Mouse (Mus musculus): ENCODE data around the gene Ncapd2. TPM values are rescaled to one million over a fixed set of nuclear protein-coding genes. Genes with fewer than 3 reads are reported as not detected.

Ncapd2 gene
- polyA plus RNA-seq, 1 experiment from 2014 or later = 98.1 TPM

DNA sequence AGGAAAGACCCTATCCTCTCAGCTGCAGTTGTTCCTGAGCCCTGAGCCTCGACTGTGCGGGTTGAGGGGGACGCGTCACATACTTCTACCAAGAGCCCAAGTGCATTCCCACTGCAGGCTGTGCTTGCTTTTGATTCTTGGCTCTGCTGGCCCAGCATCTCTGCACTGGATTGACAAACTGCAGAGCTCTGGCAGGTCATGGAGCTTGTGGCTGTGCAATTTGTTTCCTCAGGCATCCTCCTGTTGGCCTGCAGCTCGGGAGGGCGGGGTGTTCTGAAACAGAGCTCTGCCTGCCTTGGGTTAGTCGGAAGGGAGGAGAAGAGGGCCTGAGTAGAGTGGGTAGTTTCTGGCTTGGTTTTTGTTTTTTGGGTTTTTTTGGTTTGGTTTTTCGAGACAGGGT is 49.1 kb downstream of the Ncapd2 start:
- H3K4me3 ChIP-seq (ENCODE audit: low read depth, low read length) = no peak overlapping the region
- H3K27ac ChIP-seq (ENCODE audit: low read length) = no peak overlapping the region
- H3K36me3 ChIP-seq (ENCODE audit: control insufficient read depth, insufficient read depth) = peaks cover 38% of the 10 kb centered on the region
- no peak for ATAC-seq (ENCODE audit: low read depth)
- H3K9ac ChIP-seq (ENCODE audit: low read depth, low read length) = no peak overlapping the region
- peaks cover 26% of the 10 kb centered on the region for H3K4me1 ChIP-seq (ENCODE audit: control insufficient read depth, low read depth, low read length)
- WGBS (ENCODE audit: insufficient replicate concordance) = 85% methylated on average over 8 of the region's 8 CpGs
- H3K4me2 ChIP-seq (ENCODE audit: low read depth, low read length) = no peak overlapping the region
- H3K27me3 ChIP-seq (ENCODE audit: control insufficient read depth, insufficient read depth, low read depth, low read length) = no peaks in the 10 kb centered on the region
- H3K9me3 ChIP-seq (replicated peaks; ENCODE audit: control insufficient read depth, low read length) = no peaks in the 10 kb centered on the region

DNA sequence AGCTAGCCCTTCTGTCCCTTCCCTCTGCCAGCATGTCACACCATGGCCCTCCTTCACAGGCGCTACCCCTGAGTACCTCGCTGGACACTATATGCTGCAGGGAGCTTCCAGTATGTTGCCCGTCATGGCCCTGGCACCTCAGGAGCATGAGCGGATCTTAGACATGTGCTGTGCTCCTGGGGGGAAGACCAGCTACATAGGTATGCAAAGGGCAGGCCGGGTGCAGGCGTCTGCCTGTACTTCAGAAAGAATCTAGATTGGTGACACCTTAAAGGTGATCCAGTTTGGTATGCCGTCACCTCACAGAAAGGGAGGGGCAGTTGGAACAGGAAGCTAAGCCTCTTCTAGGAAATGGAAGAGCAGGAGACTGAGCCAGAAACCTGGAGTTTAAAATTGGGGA is 51.8 kb downstream of the Ncapd2 start:
- Histone ChIP-seq H3K9ac (ENCODE audit: low read depth, low read length) (no peak overlapping the region), H3K27me3 (ENCODE audit: control insufficient read depth, insufficient read depth, low read depth, low read length) (no peaks in the 10 kb centered on the region), H3K4me1 (ENCODE audit: control insufficient read depth, low read depth, low read length) (peaks cover 4% of the 10 kb centered on the region), H3K9me3 (replicated peaks; ENCODE audit: control insufficient read depth, low read length) (no peaks in the 10 kb centered on the region), H3K27ac (ENCODE audit: low read length) (no peak overlapping the region), H3K4me3 (ENCODE audit: low read depth, low read length) (no peak overlapping the region), H3K36me3 (ENCODE audit: control insufficient read depth, insufficient read depth) (peaks cover 61% of the 10 kb centered on the region), H3K4me2 (ENCODE audit: low read depth, low read length) (no peak overlapping the region)
- 85% methylated on average over 7 of the region's 7 CpGs for WGBS (ENCODE audit: insufficient replicate concordance)
- no peak for ATAC-seq (ENCODE audit: low read depth)

DNA sequence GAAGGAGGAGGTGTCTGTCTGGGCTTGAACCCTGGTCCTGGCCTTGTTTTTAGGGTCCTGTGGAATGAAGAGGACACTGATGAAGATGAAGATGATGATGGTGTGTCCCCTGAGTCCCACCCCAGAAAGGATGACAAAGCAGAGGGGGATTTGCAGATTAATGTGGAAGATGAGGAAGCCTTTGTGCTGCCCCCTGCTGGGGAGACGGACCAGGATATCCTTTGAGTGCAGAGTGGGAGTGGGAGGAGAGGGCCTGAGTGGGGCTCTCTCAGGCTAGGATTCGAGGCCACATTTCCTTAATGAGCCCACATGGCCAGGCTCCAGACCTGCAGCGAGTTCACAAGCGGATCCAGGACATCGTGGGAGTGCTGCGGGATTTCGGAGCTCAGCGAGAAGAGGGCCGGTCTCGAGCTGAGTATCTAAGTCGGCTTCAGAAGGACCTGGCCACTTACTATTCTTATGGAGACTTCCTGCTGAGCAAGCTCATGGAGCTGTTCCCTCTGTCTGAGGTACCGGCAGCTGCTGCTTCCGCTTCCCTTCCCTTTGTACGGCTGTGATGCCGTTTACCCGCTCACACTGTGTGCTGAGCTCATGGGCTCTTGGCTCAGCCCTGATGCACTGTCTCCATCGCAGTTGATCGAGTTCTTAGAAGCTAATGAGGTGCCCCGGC is 54.4 kb downstream of the Ncapd2 start:
- Histone ChIP-seq H3K36me3 (ENCODE audit: control insufficient read depth, insufficient read depth) (peaks cover 74% of the 10 kb centered on the region), H3K9ac (ENCODE audit: low read depth, low read length) (no peak overlapping the region), H3K4me1 (ENCODE audit: control insufficient read depth, low read depth, low read length) (peaks cover 11% of the 10 kb centered on the region), H3K4me3 (ENCODE audit: low read depth, low read length) (no peak overlapping the region), H3K9me3 (replicated peaks; ENCODE audit: control insufficient read depth, low read length) (no peaks in the 10 kb centered on the region), H3K27me3 (ENCODE audit: control insufficient read depth, insufficient read depth, low read depth, low read length) (no peaks in the 10 kb centered on the region), H3K27ac (ENCODE audit: low read length) (no peak overlapping the region), H3K4me2 (ENCODE audit: low read depth, low read length) (no peak overlapping the region)
- no peak for ATAC-seq (ENCODE audit: low read depth)
- WGBS (ENCODE audit: insufficient replicate concordance) = 81% methylated on average over 19 of the region's 19 CpGs

DNA sequence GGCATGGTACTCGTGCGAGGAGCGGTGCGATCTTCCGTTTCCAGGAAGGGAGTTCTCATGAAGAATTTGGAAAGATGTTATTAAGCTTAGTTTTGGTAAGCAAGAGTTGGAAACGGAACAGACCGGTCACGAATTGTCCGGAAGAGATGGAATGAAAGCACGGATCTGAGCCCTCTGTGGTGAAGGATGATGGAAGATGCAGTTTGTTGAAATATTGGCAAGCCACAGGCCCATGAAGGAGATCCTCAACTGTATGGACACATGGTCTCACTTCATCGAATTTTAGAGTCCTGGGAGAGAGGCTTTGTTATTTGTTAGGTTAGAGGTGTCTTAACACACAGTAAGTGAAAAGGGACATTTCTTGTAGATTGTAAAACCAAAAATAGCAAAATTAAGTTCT is 59.0 kb downstream of the Ncapd2 start:
- H3K4me3 ChIP-seq (ENCODE audit: low read depth, low read length) = peak overlapping the region; percentile 82
- H3K4me2 ChIP-seq (ENCODE audit: low read depth, low read length) = peak overlapping the region; percentile 91
- no peaks in the 10 kb centered on the region for H3K9me3 ChIP-seq (replicated peaks; ENCODE audit: control insufficient read depth, low read length)
- no peaks in the 10 kb centered on the region for H3K27me3 ChIP-seq (ENCODE audit: control insufficient read depth, insufficient read depth, low read depth, low read length)
- H3K27ac ChIP-seq (ENCODE audit: low read length) = peak overlapping the region; percentile 56
- 2% methylated on average over 11 of the region's 11 CpGs for whole genome bisulfite sequencing (ENCODE audit: insufficient replicate concordance)
- H3K9ac ChIP-seq (ENCODE audit: low read depth, low read length) = peak overlapping the region; percentile 81
- no peak for ATAC-seq (ENCODE audit: low read depth)
- peaks cover 15% of the 10 kb centered on the region for H3K4me1 ChIP-seq (ENCODE audit: control insufficient read depth, low read depth, low read length)
- peaks cover 51% of the 10 kb centered on the region for H3K36me3 ChIP-seq (ENCODE audit: control insufficient read depth, insufficient read depth)

DNA sequence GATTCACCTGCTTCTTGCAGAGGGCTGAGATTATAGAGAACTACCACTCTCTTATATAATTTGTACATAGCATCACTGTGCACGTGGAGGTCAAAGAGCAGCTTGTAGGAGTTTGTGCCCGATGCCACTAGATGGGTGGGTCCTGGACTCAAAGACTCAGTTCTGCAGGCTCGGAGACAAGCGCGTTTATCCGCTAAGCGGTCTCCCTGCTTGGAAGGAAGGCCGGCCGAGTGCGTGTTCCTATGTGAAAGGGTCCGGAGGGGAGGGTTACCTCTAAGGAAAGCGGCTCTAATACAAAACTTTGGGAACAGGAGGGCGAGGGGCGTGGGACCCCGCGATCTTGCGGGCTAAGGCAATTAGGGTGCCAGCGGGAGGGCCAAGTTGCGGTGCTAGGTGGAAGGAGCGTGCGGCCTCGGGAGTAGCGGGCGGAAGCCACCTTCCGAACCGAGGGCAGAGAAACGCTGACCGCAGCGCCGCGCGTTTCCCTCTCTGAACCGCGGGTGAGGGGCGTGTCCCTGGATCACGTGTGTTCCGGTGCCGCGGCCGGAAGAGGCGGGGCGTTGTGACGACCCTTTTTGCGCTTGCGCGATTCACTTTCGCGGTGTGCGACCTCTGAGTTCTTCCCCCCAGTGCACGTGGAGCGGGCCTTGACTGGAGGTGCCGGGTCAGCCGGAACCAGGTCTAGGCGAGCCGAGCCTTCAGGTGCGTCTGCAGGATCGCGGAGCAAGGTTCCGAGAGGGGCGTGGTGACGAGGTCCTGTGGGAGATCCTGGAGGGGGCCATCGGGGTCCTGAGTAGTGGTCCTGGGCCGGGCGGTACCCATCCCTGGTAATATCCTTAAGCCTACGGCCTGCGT is 60.0 kb downstream of the Ncapd2 start, which contains the start of gene Nop2:
Nop2 (plus strand) TSS at position 608 of the 855 bp plus-strand sequence.
- Histone ChIP-seq H3K9ac (ENCODE audit: low read depth, low read length) (peak within 1 kb of the TSS; percentile 81), H3K36me3 (ENCODE audit: control insufficient read depth, insufficient read depth) (peaks cover 47% of the 10 kb centered on the region)

DNA sequence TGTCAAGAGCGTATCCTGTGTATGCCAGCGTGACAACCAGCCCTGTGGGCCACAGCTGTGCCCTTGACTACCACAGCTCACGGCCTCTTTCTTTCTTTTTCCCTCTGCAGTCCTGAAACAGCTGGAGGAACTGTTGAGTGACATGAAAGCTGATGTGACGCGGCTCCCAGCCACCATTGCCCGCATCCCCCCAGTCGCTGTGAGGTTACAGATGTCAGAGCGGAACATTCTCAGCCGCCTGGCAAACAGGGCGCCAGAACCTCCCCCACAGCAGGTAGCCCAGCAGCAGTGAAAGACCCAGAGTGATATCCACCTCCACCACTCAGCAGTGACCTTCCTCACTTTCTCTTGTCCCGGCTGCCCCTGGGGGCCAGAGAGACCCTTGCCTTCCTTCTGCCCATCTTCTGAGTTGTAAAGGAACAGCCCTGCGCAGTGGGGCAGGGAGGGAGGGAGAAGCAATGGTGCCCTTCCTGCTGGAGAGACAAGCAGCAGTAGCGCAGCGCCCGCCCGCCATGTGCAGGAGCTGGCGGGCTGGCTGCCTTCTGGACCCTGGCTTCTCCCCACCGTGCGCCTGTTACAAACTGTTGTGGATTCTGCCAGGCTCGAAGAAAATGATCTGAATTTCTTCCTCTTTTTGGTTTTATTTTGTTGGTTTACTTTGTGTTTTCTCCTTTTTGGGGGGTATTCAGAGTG is 61.6 kb downstream of the Ncapd2 start:
- WGBS (ENCODE audit: insufficient replicate concordance) = 85% methylated on average over 20 of the region's 20 CpGs

More for the DNA sequence above, 60.0 kb downstream of the Ncapd2 start, which contains the start of gene Nop2:
- no peaks in the 10 kb centered on the region for H3K27me3 ChIP-seq (ENCODE audit: control insufficient read depth, insufficient read depth, low read depth, low read length)
- ATAC-seq (ENCODE audit: low read depth) = peak; percentile 90
- H3K27ac ChIP-seq (ENCODE audit: low read length) = peak within 1 kb of the TSS; percentile 87
- no peaks in the 10 kb centered on the region for H3K9me3 ChIP-seq (replicated peaks; ENCODE audit: control insufficient read depth, low read length)
- under 1% methylated on average over 66 of the region's 66 CpGs for WGBS (ENCODE audit: insufficient replicate concordance)
- peaks cover 15% of the 10 kb centered on the region for H3K4me1 ChIP-seq (ENCODE audit: control insufficient read depth, low read depth, low read length)
- H3K4me3 ChIP-seq (ENCODE audit: low read depth, low read length) = peak within 1 kb of the TSS; percentile 82
- peak within 1 kb of the TSS; percentile 91 for H3K4me2 ChIP-seq (ENCODE audit: low read depth, low read length)

DNA sequence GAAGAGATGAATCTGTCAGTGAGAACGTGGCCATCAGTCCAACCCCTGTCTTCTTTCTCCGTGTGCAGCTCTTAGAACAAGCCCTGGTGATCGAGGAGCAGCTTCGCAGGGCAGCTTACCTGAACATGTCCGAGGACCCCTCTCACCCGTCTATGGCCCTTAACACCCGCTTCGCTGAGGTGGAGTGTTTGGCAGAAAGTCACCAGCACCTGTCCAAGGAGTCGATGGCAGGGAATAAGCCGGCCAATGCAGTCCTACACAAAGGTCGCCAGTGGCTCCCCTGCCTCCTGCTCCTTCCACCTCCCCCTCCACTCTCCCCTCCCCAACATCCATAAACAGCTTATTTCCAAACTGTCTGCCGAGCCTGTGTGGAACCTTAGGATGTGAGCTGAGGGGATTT is 62.8 kb downstream of the Ncapd2 start:
- Histone ChIP-seq H3K27ac (ENCODE audit: low read length) (no peak overlapping the region), H3K27me3 (ENCODE audit: control insufficient read depth, insufficient read depth, low read depth, low read length) (no peaks in the 10 kb centered on the region), H3K9ac (ENCODE audit: low read depth, low read length) (no peak overlapping the region), H3K9me3 (replicated peaks; ENCODE audit: control insufficient read depth, low read length) (no peaks in the 10 kb centered on the region), H3K4me1 (ENCODE audit: control insufficient read depth, low read depth, low read length) (peaks cover 15% of the 10 kb centered on the region), H3K4me2 (ENCODE audit: low read depth, low read length) (no peak overlapping the region), H3K4me3 (ENCODE audit: low read depth, low read length) (no peak overlapping the region), H3K36me3 (ENCODE audit: control insufficient read depth, insufficient read depth) (peaks cover 38% of the 10 kb centered on the region)
- 84% methylated on average over 12 of the region's 12 CpGs for WGBS (ENCODE audit: insufficient replicate concordance)
- no peak for ATAC-seq (ENCODE audit: low read depth)

More for the DNA sequence above, 61.6 kb downstream of the Ncapd2 start:
- no peak for ATAC-seq (ENCODE audit: low read depth)
- no peaks in the 10 kb centered on the region for H3K9me3 ChIP-seq (replicated peaks; ENCODE audit: control insufficient read depth, low read length)
- no peaks in the 10 kb centered on the region for H3K27me3 ChIP-seq (ENCODE audit: control insufficient read depth, insufficient read depth, low read depth, low read length)
- H3K4me3 ChIP-seq (ENCODE audit: low read depth, low read length) = no peak overlapping the region
- no peak overlapping the region for H3K9ac ChIP-seq (ENCODE audit: low read depth, low read length)
- no peak overlapping the region for H3K27ac ChIP-seq (ENCODE audit: low read length)
- H3K4me1 ChIP-seq (ENCODE audit: control insufficient read depth, low read depth, low read length) = peaks cover 15% of the 10 kb centered on the region
- peaks cover 37% of the 10 kb centered on the region for H3K36me3 ChIP-seq (ENCODE audit: control insufficient read depth, insufficient read depth)
- H3K4me2 ChIP-seq (ENCODE audit: low read depth, low read length) = no peak overlapping the region

DNA sequence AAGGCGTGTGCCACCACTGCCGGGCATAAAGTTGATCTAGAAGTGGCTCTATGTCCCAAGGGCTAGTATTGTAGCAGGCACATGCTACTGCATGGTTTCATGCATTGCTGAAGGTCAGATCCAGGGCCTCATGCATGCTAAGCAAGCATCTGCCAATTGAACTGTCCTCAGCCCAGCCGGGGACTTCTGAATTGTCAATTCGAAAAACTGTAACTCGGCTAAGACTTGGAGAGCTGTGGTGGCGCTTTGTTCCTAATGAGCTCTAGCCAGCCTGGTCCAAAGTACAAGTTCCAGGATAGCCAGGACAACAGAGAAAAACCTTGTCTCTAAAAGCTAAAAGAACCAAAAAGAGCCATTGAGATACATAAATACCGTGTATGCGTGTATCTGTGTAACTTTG is 72.1 kb downstream of the Ncapd2 start:
- Histone ChIP-seq H3K9me3 (replicated peaks; ENCODE audit: control insufficient read depth, low read length) (no peaks in the 10 kb centered on the region), H3K4me3 (ENCODE audit: low read depth, low read length) (no peak overlapping the region), H3K27ac (ENCODE audit: low read length) (no peak overlapping the region), H3K4me2 (ENCODE audit: low read depth, low read length) (no peak overlapping the region), H3K4me1 (ENCODE audit: control insufficient read depth, low read depth, low read length) (no peaks in the 10 kb centered on the region), H3K27me3 (ENCODE audit: control insufficient read depth, insufficient read depth, low read depth, low read length) (no peaks in the 10 kb centered on the region), H3K36me3 (ENCODE audit: control insufficient read depth, insufficient read depth) (peaks cover 67% of the 10 kb centered on the region), H3K9ac (ENCODE audit: low read depth, low read length) (no peak overlapping the region)
- no peak for ATAC-seq (ENCODE audit: low read depth)
- WGBS (ENCODE audit: insufficient replicate concordance) = 87% methylated on average over 8 of the region's 8 CpGs
